Mouse (Mus musculus) midbrain, postnatal 0 days (tissue): ENCODE results near the gene Baz1b. TPM values are rescaled to one million over a fixed set of nuclear protein-coding genes. Genes with fewer than 3 reads are reported as not detected.

Experiments used
- ATAC-seq: fragments of 200-750 bp; cut with Nextera tagmentation; 2 replicates; pipeline ENCODE4 v1.8.0; 2017; ENCODE audit warnings: moderate number of reproducible peaks, mild to moderate bottlenecking, moderate TSS enrichment, moderate library complexity; ENCODE audit not compliant: low FRiP score
- DNase-seq: peaks from one replicate; pipeline ENCODE4 v3.0.0-alpha.2; 2015; ENCODE audit warnings: low spot score
- H3K27ac ChIP-seq: fragments of 300-500 bp; sonication (generic); 2 replicates; pipeline ENCODE4 v1.5.1; 2014; ENCODE audit warnings: low read depth, mild to moderate bottlenecking, low read length, mixed read lengths
- H3K27me3 ChIP-seq: fragments of 300-500 bp; sonication (generic); 2 replicates; pipeline ENCODE4 v1.6.1; 2014; ENCODE audit warnings: low read length, control low read depth, mixed read lengths; ENCODE audit not compliant: insufficient read depth
- H3K36me3 ChIP-seq: fragments of 300-500 bp; sonication (generic); 2 replicates; pipeline ENCODE4 v1.6.1; 2014; ENCODE audit warnings: low read length, control low read depth, mixed read lengths; ENCODE audit not compliant: insufficient read depth
- H3K4me1 ChIP-seq: fragments of 300-500 bp; sonication (generic); 2 replicates; pipeline ENCODE4 v1.6.1; 2014; ENCODE audit warnings: mild to moderate bottlenecking, control low read depth, antibody characterized with exemption, low read length, mixed read lengths; ENCODE audit not compliant: insufficient read depth
- H3K4me2 ChIP-seq: fragments of 300-500 bp; sonication (generic); 2 replicates; pipeline ENCODE4 v1.6.1; 2014; ENCODE audit warnings: low read depth, mild to moderate bottlenecking, low read length, mixed read lengths; ENCODE audit not compliant: poor library complexity, severe bottlenecking
- H3K4me3 ChIP-seq: fragments of 300-500 bp; sonication (generic); 2 replicates; pipeline ENCODE4 v1.5.1; 2014; ENCODE audit warnings: low read depth, mild to moderate bottlenecking, low read length, moderate library complexity
- H3K9ac ChIP-seq: fragments of 300-500 bp; sonication (generic); replicated peaks from 2 replicates; pipeline ENCODE4 v1.6.1; 2014; ENCODE audit warnings: mild to moderate bottlenecking, low read length, moderate library complexity, mixed read lengths; ENCODE audit not compliant: poor library complexity, severe bottlenecking
- H3K9me3 ChIP-seq: fragments of 300-500 bp; sonication (generic); 2 replicates; pipeline ENCODE4 v1.6.1; 2016; ENCODE audit warnings: low read length, control low read depth
- CTCF ChIP-seq: IDR thresholded peaks from 2 replicates; pipeline ENCODE4 v1.5.1; 2016; ENCODE audit warnings: antibody characterized with exemption, mild to moderate bottlenecking
- WGBS: fragments of 180-500 bp; shearing (Covaris S2); extraction: QIAGEN DNeasy Blood & Tissue Kit; methylation state at CpG from one replicate; pipeline ENCODE4 v1.1.7; 2014; 5-methylcytosine and 5-hydroxymethylcytosine counted together
- polyA plus RNA-seq: library from polyadenylated mRNA; unstranded; fragments of >200 nt; fragmentation: Nextera tagmentation; extraction: Ambion mirVana; gene quantifications from 2 replicates; pipeline ENCODE4 v1.2.1, GENCODE M21; 2015
- total RNA-seq: library from RNA; depleted of rRNA; stranded (reverse); fragments of >200 nt; gene quantifications from 2 replicates; pipeline ENCODE4 v1.2.3, GENCODE M21; 2014

Gene Baz1b
- total and polyA plus RNA-seq, 2 experiments from 2014 or later: 12.5 to 33.4 TPM

GRCm38 (mm10) chr5:135171688-135172220, 15.3 kb upstream of the Baz1b start:
- Histone ChIP-seq H3K36me3 (peaks cover 20% of the 10 kb centered on the region), H3K4me2 (no peak overlapping the region), H3K27me3 (no peaks in the 10 kb centered on the region), H3K4me3 (no peak overlapping the region), H3K9me3 (no peaks in the 10 kb centered on the region), H3K9ac (no peak overlapping the region), H3K4me1 (peaks cover 4% of the 10 kb centered on the region; the same call in 1 of the 2 replicates), H3K27ac (no peak overlapping the region)
- DNase-seq: no peak
- no peak for ATAC-seq
- 94% methylated on average over 6 of the region's 6 CpGs for WGBS
- no peak for TF ChIP-seq CTCF

GRCm38 (mm10) chr5:135172986-135173385, 14.1 kb upstream of the Baz1b start:
- Histone ChIP-seq H3K4me2 (no peak overlapping the region), H3K27me3 (no peaks in the 10 kb centered on the region), H3K4me1 (peaks cover 4% of the 10 kb centered on the region; the same call in 1 of the 2 replicates), H3K9me3 (no peaks in the 10 kb centered on the region), H3K27ac (no peak overlapping the region), H3K36me3 (peaks cover 31% of the 10 kb centered on the region), H3K9ac (no peak overlapping the region), H3K4me3 (no peak overlapping the region)
- WGBS: 96% methylated on average over 5 of the region's 5 CpGs
- ATAC-seq: no peak
- DNase-seq: no peak
- TF ChIP-seq CTCF: no peak

GRCm38 (mm10) chr5:135175086-135175485, 12.0 kb upstream of the Baz1b start:
- H3K4me1 ChIP-seq: no peaks in the 10 kb centered on the region
- DNase-seq: no peak
- no peak overlapping the region for H3K4me2 ChIP-seq
- TF ChIP-seq CTCF: 0 out of 2 replicates have a peak, but pooled peaks have one; percentile 8
- H3K4me3 ChIP-seq: no peak overlapping the region
- H3K9ac ChIP-seq: no peak overlapping the region
- no peak for ATAC-seq
- peaks cover 49% of the 10 kb centered on the region for H3K36me3 ChIP-seq
- no peaks in the 10 kb centered on the region for H3K27me3 ChIP-seq
- no peak overlapping the region for H3K27ac ChIP-seq
- H3K9me3 ChIP-seq: no peaks in the 10 kb centered on the region

- Histone ChIP-seq H3K9ac (no peak overlapping the region), H3K27me3 (no peaks in the 10 kb centered on the region), H3K27ac (no peak overlapping the region), H3K4me2 (no peak overlapping the region), H3K36me3 (peaks cover 54% of the 10 kb centered on the region), H3K9me3 (no peaks in the 10 kb centered on the region), H3K4me1 (no peaks in the 10 kb centered on the region), H3K4me3 (no peak overlapping the region)
- TF ChIP-seq CTCF: no peak
- no peak for ATAC-seq
- 77% methylated on average over 3 of the region's 3 CpGs for WGBS
- DNase-seq: no peak
Observed at GRCm38 (mm10) chr5:135178523-135178922, 8.5 kb upstream of the Baz1b start.

GRCm38 (mm10) chr5:135178996-135179395, 8.1 kb upstream of the Baz1b start:
- Histone ChIP-seq H3K36me3 (peaks cover 54% of the 10 kb centered on the region), H3K9ac (no peak overlapping the region), H3K4me3 (no peak overlapping the region), H3K4me1 (no peaks in the 10 kb centered on the region), H3K9me3 (no peaks in the 10 kb centered on the region), H3K4me2 (no peak overlapping the region), H3K27me3 (no peaks in the 10 kb centered on the region), H3K27ac (no peak overlapping the region)
- no peak for TF ChIP-seq CTCF
- 88% methylated on average over 4 of the region's 4 CpGs for WGBS
- no peak for DNase-seq
- ATAC-seq: no peak

GRCm38 (mm10) chr5:135179616-135180015, 7.4 kb upstream of the Baz1b start:
- Histone ChIP-seq H3K9ac (no peak overlapping the region), H3K27me3 (no peaks in the 10 kb centered on the region), H3K4me2 (no peak overlapping the region), H3K36me3 (peaks cover 53% of the 10 kb centered on the region), H3K4me1 (no peaks in the 10 kb centered on the region), H3K9me3 (no peaks in the 10 kb centered on the region), H3K4me3 (no peak overlapping the region), H3K27ac (no peak overlapping the region)
- DNase-seq: no peak
- TF ChIP-seq CTCF: no peak
- ATAC-seq: no peak
- 94% methylated on average over 5 of the region's 7 CpGs for WGBS
